Mouse (Mus musculus): Measurements from ENCODE around the gene Hand1. TPM values are rescaled to one million over a fixed set of nuclear protein-coding genes. Genes with fewer than 3 reads are reported as not detected.

Gene Hand1
- total RNA-seq, 1 experiment: 6.5 TPM

DNA sequence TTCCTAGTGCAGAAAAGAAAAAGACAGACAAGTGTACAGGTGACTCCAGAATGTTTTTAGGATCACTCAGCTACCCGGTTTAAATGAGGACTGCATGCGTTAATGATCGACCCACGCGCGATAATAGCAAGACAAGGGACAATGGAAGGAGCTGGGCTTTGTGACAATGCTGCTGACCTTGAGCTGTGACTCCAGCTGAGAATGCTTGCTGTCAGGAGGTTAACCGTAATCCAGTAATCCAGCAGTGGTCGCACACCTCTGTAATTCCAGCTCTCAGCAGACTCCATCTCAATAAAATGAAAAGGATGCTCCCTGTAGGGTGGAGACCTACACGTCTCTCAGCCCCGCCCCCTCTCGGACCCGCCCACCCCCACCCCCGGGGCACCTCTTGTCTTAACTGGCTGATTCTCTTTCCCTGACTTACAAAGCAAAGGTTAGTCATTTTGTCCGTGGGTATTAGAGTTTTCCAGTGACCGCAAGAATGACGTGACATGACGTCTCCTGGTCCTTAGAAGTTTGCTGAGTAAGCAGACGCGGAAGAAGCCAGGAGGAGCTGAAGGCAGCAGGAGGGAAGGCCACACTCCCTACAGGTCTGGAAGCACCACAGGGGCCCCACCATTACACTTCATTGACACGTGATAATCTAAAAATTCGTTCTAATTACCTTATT, 41.6 kb downstream of the Hand1 start:
- TF ChIP-seq ZC3H11A (IDR thresholded peaks at IDR 0.05; ENCODE audit: borderline replicate concordance, low read depth, low read length): no peak
- TF ChIP-seq MAFK (IDR thresholded peaks at IDR 0.05; ENCODE audit: insufficient read depth, low read depth, low read length): peak; percentile 95
- peaks cover 7 to 27% of the 10 kb centered on the region in 2 experiments; a peak in 2 of 4 replicates for H3K4me1 ChIP-seq (ENCODE audit: control insufficient read depth in 2 of 2, insufficient read depth in 2 of 2, low read length in 2 of 2, poor library complexity in 1 of 2)
- in situ Hi-C loops (cut with MboI; ENCODE audit: low sequenced_read_pairs in 2 of 2, unreplicated experiment in 2 of 2): no loop called here
- H3K27ac ChIP-seq (ENCODE audit: insufficient read depth, low read depth, low read length, poor library complexity, severe bottlenecking): no peak overlapping the region
- no peaks in the 10 kb centered on the region for H3K36me3 ChIP-seq (ENCODE audit: control insufficient read depth, insufficient read depth, low read length, poor library complexity, severe bottlenecking)
- H3K9me3 ChIP-seq (ENCODE audit: control insufficient read depth, insufficient read depth, low read depth, low read length): no peaks in the 10 kb centered on the region
- H3K9ac ChIP-seq (ENCODE audit: insufficient read depth, low read depth, low read length, poor library complexity, severe bottlenecking): no peak overlapping the region
- H3K4me3 ChIP-seq (ENCODE audit: insufficient read depth in 1 of 2, low read depth in 1 of 2, low read length in 2 of 2, poor library complexity in 1 of 2, severe bottlenecking in 1 of 2): 0 out of 4 replicates have a peak overlapping the region, but pooled peaks of 1 of the 2 experiments have one; percentile 27
- no peak for DNase-seq (ENCODE audit: low read depth, low spot score)

DNA sequence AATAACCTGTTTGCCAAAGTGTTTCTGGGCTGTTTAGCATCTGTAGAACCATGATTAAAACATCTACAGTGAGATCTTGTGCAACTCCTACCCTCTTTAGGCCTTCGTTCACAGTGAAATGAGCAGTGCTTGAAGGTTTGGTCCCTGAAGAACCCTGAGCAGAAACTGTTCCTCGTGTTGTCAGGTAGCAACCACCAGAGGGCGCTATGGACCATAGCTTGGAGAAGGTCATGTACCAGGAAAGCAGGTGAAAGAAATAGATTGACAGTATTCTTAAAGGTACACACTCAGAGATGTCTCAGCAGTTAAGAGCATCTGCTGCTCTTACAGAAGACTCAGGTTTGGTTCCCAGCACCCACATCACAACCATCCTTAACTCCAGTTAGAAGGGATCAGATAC, 44.7 kb downstream of the Hand1 start:
- no peaks in the 10 kb centered on the region; the same call in none of the 2 replicates for H3K36me3 ChIP-seq (ENCODE audit: control insufficient read depth, insufficient read depth, low read length, poor library complexity, severe bottlenecking)
- in situ Hi-C loops (cut with MboI; ENCODE audit: low sequenced_read_pairs in 2 of 2, unreplicated experiment in 2 of 2): no loop called here
- no peak overlapping the region for H3K9ac ChIP-seq (ENCODE audit: insufficient read depth, low read depth, low read length, poor library complexity, severe bottlenecking)
- DNase-seq (ENCODE audit: low read depth, low spot score): peak; percentile 74
- H3K27ac ChIP-seq (ENCODE audit: insufficient read depth, low read depth, low read length, poor library complexity, severe bottlenecking): no peak overlapping the region
- H3K4me1 ChIP-seq (ENCODE audit: control insufficient read depth in 2 of 2, insufficient read depth in 2 of 2, low read length in 2 of 2, poor library complexity in 1 of 2): peaks cover 7 to 24% of the 10 kb centered on the region in 2 experiments; a peak in 2 of 4 replicates
- TF ChIP-seq MAFK (IDR thresholded peaks at IDR 0.05; ENCODE audit: insufficient read depth, low read depth, low read length): no peak
- H3K4me3 ChIP-seq (ENCODE audit: insufficient read depth in 1 of 2, low read depth in 1 of 2, low read length in 2 of 2, poor library complexity in 1 of 2, severe bottlenecking in 1 of 2): no peak overlapping the region
- no peaks in the 10 kb centered on the region for H3K9me3 ChIP-seq (ENCODE audit: control insufficient read depth, insufficient read depth, low read depth, low read length)

DNA sequence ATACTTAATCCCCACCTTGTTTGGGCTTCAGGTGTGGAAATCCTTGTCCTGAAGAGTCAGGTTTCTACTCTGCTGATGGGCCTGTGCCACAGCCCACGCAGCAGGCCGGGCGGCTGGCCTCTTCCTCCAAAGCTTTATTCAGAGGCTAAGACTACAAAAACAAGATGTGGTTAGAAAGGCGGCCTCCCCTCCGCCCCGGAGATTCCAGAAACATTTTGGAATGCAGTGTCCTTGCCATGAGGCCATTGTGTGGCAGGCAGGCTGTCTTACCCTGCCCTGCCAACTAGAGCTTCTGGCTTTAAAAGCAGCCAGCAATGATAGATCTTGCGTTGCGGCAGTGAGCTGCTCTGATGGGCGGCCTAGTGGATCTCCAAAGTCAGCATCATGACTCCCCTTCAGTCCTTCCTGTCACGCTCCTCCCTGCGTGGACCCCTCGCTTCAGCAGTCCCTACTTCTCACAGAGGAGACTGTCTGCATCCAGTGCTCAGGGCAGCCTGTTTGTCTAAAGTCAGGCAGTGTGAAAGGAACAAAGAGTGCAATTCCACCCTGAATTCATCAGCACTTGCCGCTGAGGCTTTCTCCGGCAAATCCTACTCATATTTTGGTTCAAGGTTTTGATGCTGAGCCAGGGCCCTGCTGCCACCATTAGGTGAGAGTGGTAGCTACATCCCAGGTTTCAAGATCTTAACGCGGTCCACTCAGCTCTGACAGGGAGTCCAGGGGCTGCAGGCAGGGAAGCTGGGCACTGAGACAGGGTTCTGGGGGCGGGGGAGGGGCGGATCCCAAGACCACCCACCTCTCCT, 45.8 kb downstream of the Hand1 start:
- in situ Hi-C loops (cut with MboI; ENCODE audit: low sequenced_read_pairs in 2 of 2, unreplicated experiment in 2 of 2): no loop called here
- Histone ChIP-seq H3K4me1 (ENCODE audit: control insufficient read depth in 2 of 2, insufficient read depth in 2 of 2, low read length in 2 of 2, poor library complexity in 1 of 2) (peaks cover 7 to 22% of the 10 kb centered on the region in 2 experiments; a peak in 2 of 4 replicates), H3K36me3 (ENCODE audit: control insufficient read depth, insufficient read depth, low read length, poor library complexity, severe bottlenecking) (no peaks in the 10 kb centered on the region; the same call in none of the 2 replicates), H3K9ac (ENCODE audit: insufficient read depth, low read depth, low read length, poor library complexity, severe bottlenecking) (peak overlapping the region; percentile 49; the same call in 1 of the 2 replicates), H3K4me3 (ENCODE audit: insufficient read depth in 1 of 2, low read depth in 1 of 2, low read length in 2 of 2, poor library complexity in 1 of 2, severe bottlenecking in 1 of 2) (peak overlapping the region; percentile 9 to 17; a peak in 1 of 4 replicates), H3K27ac (ENCODE audit: insufficient read depth, low read depth, low read length, poor library complexity, severe bottlenecking) (no peak overlapping the region), H3K9me3 (ENCODE audit: control insufficient read depth, insufficient read depth, low read depth, low read length) (no peaks in the 10 kb centered on the region)
- TF ChIP-seq HCFC1 (IDR thresholded peaks at IDR 0.05; ENCODE audit: borderline replicate concordance, insufficient read depth, low read length): no peak
- TF ChIP-seq ZNF384 (IDR thresholded peaks at IDR 0.05; ENCODE audit: low read depth, low read length): no peak
- DNase-seq (ENCODE audit: low read depth, low spot score): no peak

DNA sequence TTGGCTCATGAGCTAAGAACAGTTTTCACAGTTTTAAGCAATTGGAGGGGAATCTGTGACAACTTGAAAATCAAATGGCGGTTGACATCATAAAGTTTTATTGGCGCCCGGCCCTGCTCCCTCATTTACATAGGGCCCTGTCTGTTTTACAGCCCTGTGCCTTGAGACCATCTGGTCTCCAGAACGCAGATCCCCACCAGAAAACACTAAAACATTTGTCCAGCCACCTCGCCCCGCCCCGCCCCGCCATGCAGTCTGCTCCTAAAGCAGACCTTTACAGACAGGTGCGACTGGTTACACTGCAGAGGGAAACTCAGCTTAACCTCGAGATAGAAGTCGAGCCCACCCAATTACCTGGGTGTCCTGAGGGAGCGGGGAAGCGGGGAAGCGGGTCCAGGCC, 52.8 kb downstream of the Hand1 start:
- H3K4me1 ChIP-seq (ENCODE audit: control insufficient read depth in 2 of 2, insufficient read depth in 2 of 2, low read length in 2 of 2, poor library complexity in 1 of 2): peaks cover 0 to 2% of the 10 kb centered on the region in 2 experiments; a peak in 1 of 4 replicates
- no peaks in the 10 kb centered on the region for H3K9me3 ChIP-seq (ENCODE audit: control insufficient read depth, insufficient read depth, low read depth, low read length)
- DNase-seq (ENCODE audit: low read depth, low spot score): no peak
- TF ChIP-seq HCFC1 (IDR thresholded peaks at IDR 0.05; ENCODE audit: borderline replicate concordance, insufficient read depth, low read length): no peak
- H3K4me3 ChIP-seq (ENCODE audit: insufficient read depth in 1 of 2, low read depth in 1 of 2, low read length in 2 of 2, poor library complexity in 1 of 2, severe bottlenecking in 1 of 2): peak overlapping the region in 1 of 2 experiments; percentile 18; a peak in 1 of 4 replicates
- no peaks in the 10 kb centered on the region; the same call in none of the 2 replicates for H3K36me3 ChIP-seq (ENCODE audit: control insufficient read depth, insufficient read depth, low read length, poor library complexity, severe bottlenecking)
- in situ Hi-C loops (cut with MboI; ENCODE audit: low sequenced_read_pairs in 2 of 2, unreplicated experiment in 2 of 2): loop anchor here in 1 of 2 experiments (10.0 kb wide), 1 partner anchor 235 kb away; no protein-coding TSS in a partner anchor
- no peak overlapping the region for H3K9ac ChIP-seq (ENCODE audit: insufficient read depth, low read depth, low read length, poor library complexity, severe bottlenecking)
- no peak overlapping the region for H3K27ac ChIP-seq (ENCODE audit: insufficient read depth, low read depth, low read length, poor library complexity, severe bottlenecking)

Other genes starting within 250 kb of the Hand1 start
- 13.5 and 17.3 TPM in 2 replicates for gene Galnt10, start 187.4 kb downstream of the Hand1 start, total RNA-seq (2012; rRNA removed)
- gene Sap30l, start 31.2 kb downstream of the Hand1 start, total RNA-seq (2012; rRNA removed): 25.7 and 29.2 TPM in 2 replicates
- gene Larp1, start 176.2 kb upstream of the Hand1 start, total RNA-seq (2012; rRNA removed): 90.1 and 100 TPM in 2 replicates

All from ES-E14 (cell line).